Mouse (Mus musculus) MEL (cell line): ENCODE results near the gene Tnfrsf23.

Experiments
- CHD1 ChIP-seq: IDR thresholded peaks from 2 replicates; pipeline ENCODE4 v1.6.1; 2012; ENCODE audit warnings: low read depth, mild to moderate bottlenecking, inconsistent platforms, low read length, improper control_type of control experiment
- CTCF ChIP-seq, 3 experiments: IDR thresholded peaks in 2 of 3; conservative IDR thresholded peaks in 1 of 3; 2 replicates each; pipeline ENCODE4 v1.5.1; 2011 to 2012; ENCODE audit warnings: low read length in 3 of 3, low read depth in 2 of 3, mild to moderate bottlenecking in 2 of 3, improper control_type of control experiment in 1 of 3, inconsistent platforms in 1 of 3, mixed read lengths in 1 of 3, moderate library complexity in 1 of 3; ENCODE audit not compliant: control insufficient read depth in 1 of 3, insufficient read depth in 1 of 3, poor library complexity in 1 of 3, severe bottlenecking in 1 of 3
- EP300 ChIP-seq, 2 experiments: IDR thresholded peaks; 2 replicates each; pipeline ENCODE4 v1.6.1; 2011; ENCODE audit warnings: improper control_type of control experiment in 2 of 2, low read length in 2 of 2, low read depth in 1 of 2, mild to moderate bottlenecking in 1 of 2
- MAZ ChIP-seq: IDR thresholded peaks from 2 replicates; pipeline ENCODE4 v1.6.1; 2012; ENCODE audit warnings: low read depth, mild to moderate bottlenecking, inconsistent platforms, low read length, improper control_type of control experiment
- RAD21 ChIP-seq: IDR thresholded peaks from 2 replicates; pipeline ENCODE4 v1.6.1; 2011; ENCODE audit warnings: mild to moderate bottlenecking, low read depth, low read length, improper control_type of control experiment

GRCm38 (mm10) chr7:143692746-143693510 is 7.3 kb upstream of the Tnfrsf23 start:
- TF ChIP-seq CHD1 (no peak), MAZ (no peak), RAD21 (no peak), CTCF (IDR thresholded peaks at IDR 0.05 in 2 of 3, conservative IDR thresholded peaks at IDR 0.05 in 1 of 3; ENCODE audit: control insufficient read depth in 1 of 3, insufficient read depth in 1 of 3, low read depth in 2 of 3, low read length in 3 of 3, poor library complexity in 1 of 3, severe bottlenecking in 1 of 3) (no peak), EP300 (IDR thresholded peaks at IDR 0.05; ENCODE audit: low read depth in 1 of 2, low read length in 2 of 2) (no peak)
